Mouse (Mus musculus) midbrain, postnatal 0 days (tissue): Measurements from ENCODE around the gene Drg2. TPM values are rescaled to one million over a fixed set of nuclear protein-coding genes. Genes with fewer than 3 reads are reported as not detected.

ENCODE experiments used
- ATAC-seq: fragments of 200-750 bp; cut with Nextera tagmentation; 2 replicates; pipeline ENCODE4 v1.8.0; 2017; ENCODE audit warnings: moderate number of reproducible peaks, mild to moderate bottlenecking, moderate TSS enrichment, moderate library complexity; ENCODE audit not compliant: low FRiP score
- DNase-seq: peaks from one replicate; pipeline ENCODE4 v3.0.0-alpha.2; 2015; ENCODE audit warnings: low spot score
- H3K27ac ChIP-seq: fragments of 300-500 bp; sonication (generic); 2 replicates; pipeline ENCODE4 v1.5.1; 2014; ENCODE audit warnings: low read depth, mild to moderate bottlenecking, low read length, mixed read lengths
- H3K27me3 ChIP-seq: fragments of 300-500 bp; sonication (generic); 2 replicates; pipeline ENCODE4 v1.6.1; 2014; ENCODE audit warnings: low read length, control low read depth, mixed read lengths; ENCODE audit not compliant: insufficient read depth
- H3K36me3 ChIP-seq: fragments of 300-500 bp; sonication (generic); 2 replicates; pipeline ENCODE4 v1.6.1; 2014; ENCODE audit warnings: low read length, control low read depth, mixed read lengths; ENCODE audit not compliant: insufficient read depth
- H3K4me1 ChIP-seq: fragments of 300-500 bp; sonication (generic); 2 replicates; pipeline ENCODE4 v1.6.1; 2014; ENCODE audit warnings: mild to moderate bottlenecking, control low read depth, antibody characterized with exemption, low read length, mixed read lengths; ENCODE audit not compliant: insufficient read depth
- H3K4me2 ChIP-seq: fragments of 300-500 bp; sonication (generic); 2 replicates; pipeline ENCODE4 v1.6.1; 2014; ENCODE audit warnings: low read depth, mild to moderate bottlenecking, low read length, mixed read lengths; ENCODE audit not compliant: poor library complexity, severe bottlenecking
- H3K4me3 ChIP-seq: fragments of 300-500 bp; sonication (generic); 2 replicates; pipeline ENCODE4 v1.5.1; 2014; ENCODE audit warnings: low read depth, mild to moderate bottlenecking, low read length, moderate library complexity
- H3K9ac ChIP-seq: fragments of 300-500 bp; sonication (generic); replicated peaks from 2 replicates; pipeline ENCODE4 v1.6.1; 2014; ENCODE audit warnings: mild to moderate bottlenecking, low read length, moderate library complexity, mixed read lengths; ENCODE audit not compliant: poor library complexity, severe bottlenecking
- H3K9me3 ChIP-seq: fragments of 300-500 bp; sonication (generic); 2 replicates; pipeline ENCODE4 v1.6.1; 2016; ENCODE audit warnings: low read length, control low read depth
- CTCF ChIP-seq: IDR thresholded peaks from 2 replicates; pipeline ENCODE4 v1.5.1; 2016; ENCODE audit warnings: antibody characterized with exemption, mild to moderate bottlenecking
- WGBS: fragments of 180-500 bp; shearing (Covaris S2); extraction: QIAGEN DNeasy Blood & Tissue Kit; methylation state at CpG from one replicate; pipeline ENCODE4 v1.1.7; 2014; 5-methylcytosine and 5-hydroxymethylcytosine counted together
- polyA plus RNA-seq: library from polyadenylated mRNA; unstranded; fragments of >200 nt; fragmentation: Nextera tagmentation; extraction: Ambion mirVana; gene quantifications from 2 replicates; pipeline ENCODE4 v1.2.1, GENCODE M21; 2015
- total RNA-seq: library from RNA; depleted of rRNA; stranded (reverse); fragments of >200 nt; gene quantifications from 2 replicates; pipeline ENCODE4 v1.2.3, GENCODE M21; 2014

Drg2 gene
- total and polyA plus RNA-seq, 2 experiments from 2014 or later: 83.1 to 88.6 TPM

DNA sequence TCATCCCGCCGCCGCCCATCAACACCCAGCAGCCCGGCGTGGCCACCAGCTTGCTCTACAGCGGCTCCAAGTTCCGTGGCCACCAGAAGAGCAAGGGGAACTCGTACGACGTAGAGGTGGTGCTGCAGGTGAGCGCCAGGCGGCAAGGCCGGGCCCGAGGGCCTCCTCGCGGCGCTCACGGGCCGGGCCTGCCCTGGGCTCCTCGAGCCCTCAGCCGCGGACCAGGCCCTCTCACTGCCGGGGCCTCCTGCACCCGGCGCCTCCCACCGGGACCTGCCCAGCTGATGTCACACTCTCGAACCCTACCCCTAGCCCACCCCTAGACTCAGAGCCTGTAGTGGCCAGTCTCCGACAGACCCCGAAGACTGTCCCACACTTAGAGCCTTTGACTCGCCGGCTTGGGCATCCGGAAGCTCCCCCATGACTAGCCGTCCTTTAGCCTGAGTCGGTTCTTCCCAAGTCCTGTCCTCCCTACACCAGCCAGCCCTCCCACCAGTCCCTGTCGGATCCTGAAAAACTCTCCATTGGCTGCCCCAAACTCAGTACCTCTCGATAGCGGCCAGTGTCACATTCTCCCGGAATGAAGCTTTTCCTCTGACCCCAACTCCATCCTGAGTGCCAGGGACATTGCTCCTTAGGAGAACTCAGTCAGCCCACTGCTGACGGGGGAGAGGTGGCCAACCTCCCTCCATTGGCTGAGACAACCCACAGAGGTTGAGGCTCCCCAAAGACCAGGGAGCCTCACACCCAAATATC is 36.5 kb upstream of the Drg2 start, which contains the start of gene Atpaf2:
Gene Atpaf2, minus strand, starts transcription at position 741 of the 756 bp plus-strand sequence.
- 1% methylated on average over 38 of the region's 39 CpGs for WGBS
- peak within 1 kb of the TSS; percentile 84 for H3K4me3 ChIP-seq
- H3K27ac ChIP-seq: peak within 1 kb of the TSS; percentile 78
- H3K27me3 ChIP-seq: no peaks in the 10 kb centered on the region
- peak; percentile 31 for DNase-seq
- no peaks in the 10 kb centered on the region for H3K9me3 ChIP-seq
- H3K4me1 ChIP-seq: peaks cover 9% of the 10 kb centered on the region
- H3K9ac ChIP-seq: peak within 1 kb of the TSS; percentile 84
- ATAC-seq: peak; percentile 39
- no peaks in the 10 kb centered on the region for H3K36me3 ChIP-seq
- peak within 1 kb of the TSS; percentile 87 for H3K4me2 ChIP-seq
- no peak for TF ChIP-seq CTCF

DNA sequence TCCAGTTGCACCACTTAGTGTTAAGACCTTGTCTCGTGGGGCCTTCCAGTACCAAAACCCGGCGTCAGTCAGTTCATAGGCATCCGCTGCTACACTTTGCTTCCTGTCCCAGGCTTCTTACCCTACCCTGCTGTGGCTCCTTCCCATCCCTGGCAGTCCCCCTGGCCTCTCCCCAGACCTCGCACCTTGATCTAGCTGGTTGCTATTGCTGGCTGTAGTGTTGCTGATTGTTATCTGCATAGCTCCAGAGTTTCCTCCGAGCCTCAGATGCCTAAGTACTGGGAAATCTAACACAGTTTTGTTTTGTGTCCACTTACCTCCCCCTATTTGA is 36.0 kb upstream of the Drg2 start:
- H3K4me1 ChIP-seq: peaks cover 9% of the 10 kb centered on the region
- peak overlapping the region; percentile 84 for H3K9ac ChIP-seq
- H3K36me3 ChIP-seq: no peaks in the 10 kb centered on the region
- ATAC-seq: no peak
- 23% methylated on average over 6 of the region's 6 CpGs for WGBS
- DNase-seq: no peak
- no peak overlapping the region for H3K27ac ChIP-seq
- H3K4me2 ChIP-seq: peak overlapping the region; percentile 87
- no peaks in the 10 kb centered on the region for H3K9me3 ChIP-seq
- H3K27me3 ChIP-seq: no peaks in the 10 kb centered on the region
- no peak for TF ChIP-seq CTCF
- peak overlapping the region; percentile 84 for H3K4me3 ChIP-seq

DNA sequence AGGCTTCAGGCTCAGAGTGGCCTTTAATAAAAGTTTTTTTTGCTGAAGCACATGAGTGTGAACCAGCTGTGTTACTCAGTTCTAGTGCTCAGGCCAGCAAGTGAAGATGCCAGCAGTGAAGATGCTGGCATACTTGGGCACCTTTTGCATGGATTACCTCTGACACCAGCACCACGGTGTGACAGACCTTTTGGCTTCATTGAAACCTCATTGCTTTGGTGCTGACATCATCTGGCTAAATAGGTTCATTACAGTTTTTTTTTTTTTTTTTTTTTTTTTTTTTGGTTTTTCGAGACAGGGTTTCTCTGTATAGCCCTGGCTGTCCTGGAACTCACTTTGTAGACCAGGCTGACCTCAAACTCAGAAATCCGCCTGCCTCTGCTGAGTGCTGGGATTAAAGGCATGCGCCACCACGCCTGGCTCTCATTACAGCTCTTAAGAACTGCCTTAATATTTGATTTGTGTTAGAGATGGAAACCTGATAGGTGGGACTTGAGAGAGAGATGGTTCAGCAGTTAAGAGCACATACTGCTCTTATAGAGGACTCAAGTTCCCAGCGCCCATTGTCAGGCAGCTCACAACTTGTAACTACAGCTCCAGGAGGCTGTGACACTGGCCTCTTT is 32.2 kb upstream of the Drg2 start:
- H3K27ac ChIP-seq: no peak overlapping the region
- no peak overlapping the region for H3K4me3 ChIP-seq
- DNase-seq (peak; percentile 55), ATAC-seq (no peak)
- no peak overlapping the region for H3K9ac ChIP-seq
- TF ChIP-seq CTCF: peak; percentile 50
- H3K9me3 ChIP-seq: no peaks in the 10 kb centered on the region
- 72% methylated on average over 5 of the region's 6 CpGs for WGBS
- H3K27me3 ChIP-seq: no peaks in the 10 kb centered on the region
- H3K4me1 ChIP-seq: peaks cover 3% of the 10 kb centered on the region; the same call in 1 of the 2 replicates
- no peak overlapping the region for H3K4me2 ChIP-seq
- peaks cover 6% of the 10 kb centered on the region for H3K36me3 ChIP-seq

DNA sequence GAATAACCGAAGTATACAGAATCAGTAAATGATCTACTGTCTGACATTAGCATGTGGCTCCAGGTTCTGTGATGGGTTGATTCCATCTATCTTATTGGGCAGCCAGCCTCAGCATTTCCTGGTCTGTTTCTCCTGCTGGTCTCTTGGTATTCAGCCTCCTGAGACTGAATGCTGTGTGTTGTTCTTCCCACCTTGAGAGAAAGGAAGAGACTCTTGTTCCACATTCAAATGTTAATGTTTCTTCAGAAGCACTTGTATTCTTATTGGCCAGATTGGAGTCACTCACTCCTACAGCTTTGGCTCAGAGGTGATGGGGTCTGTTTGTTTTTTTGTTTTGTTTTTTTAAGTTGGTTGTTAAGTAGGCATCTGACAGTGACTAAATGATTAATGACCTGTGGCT is 31.4 kb upstream of the Drg2 start:
- Histone ChIP-seq H3K36me3 (peaks cover 11% of the 10 kb centered on the region), H3K27me3 (no peaks in the 10 kb centered on the region), H3K9ac (no peak overlapping the region), H3K9me3 (no peaks in the 10 kb centered on the region), H3K27ac (no peak overlapping the region), H3K4me2 (no peak overlapping the region), H3K4me3 (no peak overlapping the region), H3K4me1 (peaks cover 3% of the 10 kb centered on the region; the same call in 1 of the 2 replicates)
- no peak for TF ChIP-seq CTCF
- DNase-seq (no peak), ATAC-seq (no peak)
- 71% methylated on average over 1 of the region's 1 CpGs for WGBS

GRCm38 (mm10) chr11:60426417-60426816 is 28.0 kb upstream of the Drg2 start:
- Histone ChIP-seq H3K36me3 (peaks cover 11% of the 10 kb centered on the region), H3K4me3 (no peak overlapping the region), H3K27me3 (no peaks in the 10 kb centered on the region), H3K9me3 (no peaks in the 10 kb centered on the region), H3K9ac (no peak overlapping the region), H3K27ac (no peak overlapping the region), H3K4me1 (no peaks in the 10 kb centered on the region), H3K4me2 (no peak overlapping the region)
- ATAC-seq: no peak
- no peak for TF ChIP-seq CTCF
- 95% methylated on average over 1 of the region's 1 CpGs for WGBS
- no peak for DNase-seq

- H3K4me2 ChIP-seq: no peak overlapping the region
- peaks cover 18% of the 10 kb centered on the region for H3K36me3 ChIP-seq
- H3K27me3 ChIP-seq: no peaks in the 10 kb centered on the region
- no peaks in the 10 kb centered on the region for H3K9me3 ChIP-seq
- WGBS: 96% methylated on average over 3 of the region's 3 CpGs
- no peak for TF ChIP-seq CTCF
- no peak for ATAC-seq
- no peak overlapping the region for H3K9ac ChIP-seq
- H3K4me1 ChIP-seq: no peaks in the 10 kb centered on the region
- no peak overlapping the region for H3K4me3 ChIP-seq
- DNase-seq: no peak
- no peak overlapping the region for H3K27ac ChIP-seq
Observed at GRCm38 (mm10) chr11:60427628-60428027, 26.8 kb upstream of the Drg2 start.
